Mouse (Mus musculus): Measurements from ENCODE around the gene Fstl1. TPM values are rescaled to one million over a fixed set of nuclear protein-coding genes. Genes with fewer than 3 reads are reported as not detected.

The Fstl1 gene
- polyA plus RNA-seq, 1 experiment from 2014 or later = 90.2 TPM

DNA sequence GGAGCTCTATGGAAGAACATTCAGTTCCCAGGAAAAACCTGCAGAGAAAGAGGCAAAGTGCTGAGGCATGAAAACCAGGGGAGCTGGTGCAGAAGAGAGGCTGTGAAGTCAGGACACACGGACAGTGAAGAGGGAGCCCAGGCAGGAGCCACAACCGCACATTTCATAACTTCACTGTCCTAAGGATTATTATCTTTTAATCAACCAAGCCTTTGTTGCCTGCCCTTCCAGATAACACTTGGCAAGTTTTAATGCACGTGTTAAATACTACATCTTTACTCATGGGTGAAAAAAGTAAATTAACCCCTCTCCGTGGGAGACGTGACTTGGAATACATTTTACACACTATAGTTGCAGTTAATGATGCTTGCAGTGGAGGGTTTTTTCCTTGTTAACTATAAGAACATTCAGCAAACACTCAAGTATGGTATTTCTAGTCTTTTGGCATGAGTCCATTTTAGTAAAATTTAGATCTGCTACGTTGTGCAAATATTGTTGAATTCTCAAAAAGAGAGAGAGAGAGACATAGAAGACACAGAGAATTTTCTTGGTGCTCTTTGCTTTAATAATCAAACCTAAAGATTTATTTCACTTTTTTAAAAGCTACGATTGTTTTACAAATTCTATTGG, 3.1 kb downstream of the Fstl1 start:
- H3K4me1 ChIP-seq (ENCODE audit: control insufficient read depth, insufficient read depth, low read length) = peaks cover 4% of the 10 kb centered on the region; the same call in 1 of the 2 replicates
- H3K27ac ChIP-seq (ENCODE audit: low read depth, low read length) = no peak overlapping the region
- H3K4me3 ChIP-seq (ENCODE audit: low read depth, low read length) = no peak overlapping the region
- no peak overlapping the region for H3K4me2 ChIP-seq (ENCODE audit: low read length)
- 60% methylated on average over 7 of the region's 7 CpGs for WGBS
- H3K9ac ChIP-seq (ENCODE audit: low read length) = no peak overlapping the region
- ATAC-seq (no peak), DNase-seq (ENCODE audit: low spot score) (no peak)
- H3K27me3 ChIP-seq (replicated peaks; ENCODE audit: control insufficient read depth, insufficient read depth, low read length) = no peaks in the 10 kb centered on the region
- no peaks in the 10 kb centered on the region for H3K9me3 ChIP-seq (replicated peaks; ENCODE audit: control insufficient read depth, low read length)
- no peaks in the 10 kb centered on the region for H3K36me3 ChIP-seq (ENCODE audit: control insufficient read depth, insufficient read depth, low read length)

DNA sequence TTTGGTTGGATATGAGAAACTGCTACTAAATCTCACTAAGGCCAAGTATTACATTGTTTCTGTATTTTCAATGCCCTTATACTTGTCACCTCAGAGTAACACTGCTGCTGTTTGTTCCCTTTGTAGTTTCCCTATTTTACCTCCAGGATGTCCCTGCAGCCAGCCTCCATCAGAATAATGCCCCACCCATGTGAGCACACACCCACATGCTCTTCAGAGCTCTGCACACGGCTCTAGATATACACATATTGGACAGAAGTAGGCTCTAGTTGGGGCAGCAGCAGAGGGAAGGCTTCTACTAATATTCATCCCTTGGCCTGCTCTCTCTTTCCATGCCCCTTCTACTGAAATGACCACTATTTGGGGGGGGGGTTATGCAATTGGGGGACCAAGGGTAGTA, 3.7 kb downstream of the Fstl1 start:
- H3K27me3 ChIP-seq (replicated peaks; ENCODE audit: control insufficient read depth, insufficient read depth, low read length) = no peaks in the 10 kb centered on the region
- 70% methylated on average over 1 of the region's 1 CpGs for WGBS
- H3K36me3 ChIP-seq (ENCODE audit: control insufficient read depth, insufficient read depth, low read length) = no peaks in the 10 kb centered on the region
- H3K4me3 ChIP-seq (ENCODE audit: low read depth, low read length) = no peak overlapping the region
- DNase-seq (ENCODE audit: low spot score) (no peak), ATAC-seq (no peak)
- no peak overlapping the region for H3K4me2 ChIP-seq (ENCODE audit: low read length)
- no peak overlapping the region for H3K9ac ChIP-seq (ENCODE audit: low read length)
- H3K27ac ChIP-seq (ENCODE audit: low read depth, low read length) = no peak overlapping the region
- no peaks in the 10 kb centered on the region for H3K9me3 ChIP-seq (replicated peaks; ENCODE audit: control insufficient read depth, low read length)
- peaks cover 4% of the 10 kb centered on the region; the same call in 1 of the 2 replicates for H3K4me1 ChIP-seq (ENCODE audit: control insufficient read depth, insufficient read depth, low read length)

DNA sequence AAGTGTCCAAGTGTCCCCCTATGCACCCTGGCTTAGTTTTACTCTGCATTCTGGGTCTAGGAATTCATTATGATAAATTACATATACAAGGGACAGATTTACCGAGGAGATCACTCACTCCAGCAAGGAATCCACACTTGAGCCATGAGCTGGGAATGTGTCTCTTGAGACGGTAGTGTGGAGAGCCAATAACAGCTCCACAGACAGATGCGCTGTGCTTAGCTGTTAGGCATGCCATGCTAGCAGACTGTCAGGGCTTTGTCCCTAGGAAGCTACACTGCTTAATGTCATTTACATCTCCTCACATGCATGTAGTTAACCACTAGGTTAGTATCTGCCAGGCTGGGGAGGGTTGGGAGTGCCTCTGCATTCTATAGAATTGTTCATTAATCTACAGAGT, 4.2 kb downstream of the Fstl1 start:
- 70% methylated on average over 3 of the region's 3 CpGs for WGBS
- Histone ChIP-seq H3K9me3 (replicated peaks; ENCODE audit: control insufficient read depth, low read length) (no peaks in the 10 kb centered on the region), H3K4me3 (ENCODE audit: low read depth, low read length) (no peak overlapping the region), H3K4me2 (ENCODE audit: low read length) (no peak overlapping the region), H3K27me3 (replicated peaks; ENCODE audit: control insufficient read depth, insufficient read depth, low read length) (no peaks in the 10 kb centered on the region), H3K36me3 (ENCODE audit: control insufficient read depth, insufficient read depth, low read length) (no peaks in the 10 kb centered on the region), H3K4me1 (ENCODE audit: control insufficient read depth, insufficient read depth, low read length) (peaks cover 4% of the 10 kb centered on the region; the same call in 1 of the 2 replicates), H3K9ac (ENCODE audit: low read length) (no peak overlapping the region), H3K27ac (ENCODE audit: low read depth, low read length) (peak overlapping the region; percentile 14; the same call in 1 of the 2 replicates)
- no peak for ATAC-seq
- DNase-seq (ENCODE audit: low spot score) = peak; percentile 35

DNA sequence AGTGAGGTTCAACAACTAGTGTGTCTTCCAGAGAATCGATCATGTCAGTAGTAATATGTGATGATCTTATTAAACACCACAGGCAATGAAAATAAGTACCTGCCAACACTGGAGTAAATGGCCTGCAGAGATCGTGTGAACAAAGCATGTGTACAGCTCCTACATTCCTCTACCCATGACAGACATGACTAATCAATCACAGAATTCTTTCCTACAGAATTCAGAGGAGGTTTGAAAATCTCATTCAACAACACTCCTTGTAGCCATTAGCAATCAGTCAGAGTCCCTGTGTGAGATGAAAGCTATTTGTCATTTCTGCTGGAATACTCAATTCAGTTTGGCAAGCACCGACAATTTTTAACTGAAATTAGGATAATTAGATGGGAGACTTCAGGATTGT, 7.9 kb downstream of the Fstl1 start:
- Histone ChIP-seq H3K4me3 (ENCODE audit: low read depth, low read length) (no peak overlapping the region), H3K4me1 (ENCODE audit: control insufficient read depth, insufficient read depth, low read length) (peaks cover 21% of the 10 kb centered on the region), H3K27ac (ENCODE audit: low read depth, low read length) (no peak overlapping the region), H3K27me3 (replicated peaks; ENCODE audit: control insufficient read depth, insufficient read depth, low read length) (no peaks in the 10 kb centered on the region), H3K36me3 (ENCODE audit: control insufficient read depth, insufficient read depth, low read length) (no peaks in the 10 kb centered on the region), H3K4me2 (ENCODE audit: low read length) (no peak overlapping the region), H3K9me3 (replicated peaks; ENCODE audit: control insufficient read depth, low read length) (no peaks in the 10 kb centered on the region), H3K9ac (ENCODE audit: low read length) (no peak overlapping the region)
- ATAC-seq (no peak), DNase-seq (ENCODE audit: low spot score) (no peak)
- 76% methylated on average over 3 of the region's 3 CpGs for WGBS

DNA sequence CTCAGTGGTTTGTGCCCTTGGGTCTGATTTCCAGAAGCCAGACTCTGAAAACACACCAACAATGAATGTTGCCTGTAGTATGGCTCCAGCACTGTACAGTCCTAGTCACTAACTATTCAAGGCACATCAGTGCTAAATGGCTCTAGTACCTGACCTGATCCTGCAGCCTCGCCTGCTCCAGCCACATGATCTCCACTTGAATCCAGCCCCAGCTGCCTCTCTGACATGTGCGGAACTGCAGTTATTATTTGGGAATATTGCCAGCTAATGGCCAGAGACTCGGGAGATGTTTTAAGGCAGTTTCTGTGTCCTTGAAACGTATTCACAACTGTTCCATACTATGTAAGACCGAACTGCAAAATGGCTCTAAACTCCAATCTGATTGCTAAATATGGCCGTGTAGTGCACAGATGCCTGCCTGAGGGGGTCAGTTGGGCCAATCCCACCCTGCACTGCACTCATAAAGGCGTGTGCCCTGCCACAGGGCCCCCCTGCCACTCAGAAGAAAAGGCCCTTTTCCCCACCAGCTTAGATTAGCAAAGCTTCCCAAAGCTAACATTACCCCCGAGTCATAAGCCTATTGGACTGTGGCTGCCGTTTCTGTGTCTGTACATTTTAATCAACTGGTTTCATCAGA, 11.0 kb downstream of the Fstl1 start:
- ATAC-seq (peak; percentile 31), DNase-seq (ENCODE audit: low spot score) (peak; percentile 41)
- Histone ChIP-seq H3K27ac (ENCODE audit: low read depth, low read length) (peak overlapping the region; percentile 74), H3K9me3 (replicated peaks; ENCODE audit: control insufficient read depth, low read length) (no peaks in the 10 kb centered on the region), H3K9ac (ENCODE audit: low read length) (peak overlapping the region; percentile 9; the same call in 1 of the 2 replicates), H3K36me3 (ENCODE audit: control insufficient read depth, insufficient read depth, low read length) (no peaks in the 10 kb centered on the region), H3K4me3 (ENCODE audit: low read depth, low read length) (no peak overlapping the region), H3K4me1 (ENCODE audit: control insufficient read depth, insufficient read depth, low read length) (peaks cover 23% of the 10 kb centered on the region), H3K27me3 (replicated peaks; ENCODE audit: control insufficient read depth, insufficient read depth, low read length) (no peaks in the 10 kb centered on the region), H3K4me2 (ENCODE audit: low read length) (peak overlapping the region; percentile 15)
- 26% methylated on average over 9 of the region's 9 CpGs for WGBS

DNA sequence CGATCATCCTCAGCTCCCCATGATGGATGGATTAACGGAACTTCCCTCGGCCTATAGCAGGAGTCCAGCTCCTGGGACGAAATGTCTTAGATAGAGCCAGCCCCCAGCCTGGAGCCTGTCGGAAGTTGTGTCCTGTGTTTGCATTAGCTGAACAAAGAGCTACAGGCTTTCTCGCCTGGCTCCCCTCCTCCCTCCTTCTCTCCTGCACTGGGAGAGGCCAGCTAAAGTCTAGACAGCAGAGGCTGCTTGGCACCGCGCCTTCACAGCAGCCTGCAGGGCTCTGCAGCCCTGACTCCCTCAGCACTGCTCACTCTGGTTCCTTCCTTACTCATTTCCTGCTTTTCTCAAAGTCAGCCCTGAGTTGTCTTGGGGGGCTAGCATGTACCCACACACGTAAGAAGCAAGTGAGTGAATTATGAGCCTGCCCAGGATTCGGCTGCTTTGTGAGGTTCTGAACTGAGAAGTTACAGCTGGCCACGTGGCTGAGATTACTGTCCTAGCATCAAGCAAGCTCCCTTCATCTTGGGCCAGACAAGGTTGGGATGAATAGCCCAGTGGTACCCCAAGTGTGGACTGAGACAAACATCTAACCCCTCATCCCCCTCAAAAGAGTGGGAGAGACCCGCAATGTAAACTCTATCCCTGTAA, 11.8 kb downstream of the Fstl1 start:
- Histone ChIP-seq H3K4me1 (ENCODE audit: control insufficient read depth, insufficient read depth, low read length) (peaks cover 23% of the 10 kb centered on the region), H3K27me3 (replicated peaks; ENCODE audit: control insufficient read depth, insufficient read depth, low read length) (no peaks in the 10 kb centered on the region), H3K4me2 (ENCODE audit: low read length) (peak overlapping the region; percentile 15), H3K9me3 (replicated peaks; ENCODE audit: control insufficient read depth, low read length) (no peaks in the 10 kb centered on the region), H3K4me3 (ENCODE audit: low read depth, low read length) (no peak overlapping the region), H3K36me3 (ENCODE audit: control insufficient read depth, insufficient read depth, low read length) (no peaks in the 10 kb centered on the region), H3K9ac (ENCODE audit: low read length) (0 out of 2 replicates have a peak overlapping the region, but pooled peaks have one; percentile 9), H3K27ac (ENCODE audit: low read depth, low read length) (peak overlapping the region; percentile 74)
- peak; percentile 95 for ATAC-seq
- peak; percentile 93 for DNase-seq (ENCODE audit: low spot score)
- WGBS = 14% methylated on average over 12 of the region's 12 CpGs

DNA sequence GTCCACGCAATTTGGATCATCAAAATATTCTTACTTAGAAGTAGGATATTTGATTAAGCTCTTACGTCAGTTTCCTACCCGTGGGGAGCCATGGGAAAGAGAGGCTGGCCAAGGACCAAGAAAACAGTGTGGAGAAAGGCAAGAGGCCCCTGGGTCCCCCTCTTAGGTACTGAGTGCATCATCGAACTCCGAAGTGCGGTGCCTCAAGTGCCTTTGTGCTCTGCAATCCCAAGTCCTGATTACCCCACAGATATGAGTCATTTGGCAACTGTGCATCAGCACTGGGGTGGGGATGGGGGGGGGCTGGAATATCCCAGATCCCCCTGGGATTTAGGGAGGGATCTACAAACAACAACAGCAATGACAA, 12.3 kb downstream of the Fstl1 start:
- H3K27ac ChIP-seq (ENCODE audit: low read depth, low read length) = peak overlapping the region; percentile 74; the same call in 1 of the 2 replicates
- peaks cover 23% of the 10 kb centered on the region for H3K4me1 ChIP-seq (ENCODE audit: control insufficient read depth, insufficient read depth, low read length)
- H3K27me3 ChIP-seq (replicated peaks; ENCODE audit: control insufficient read depth, insufficient read depth, low read length) = no peaks in the 10 kb centered on the region
- H3K36me3 ChIP-seq (ENCODE audit: control insufficient read depth, insufficient read depth, low read length) = no peaks in the 10 kb centered on the region
- no peak overlapping the region for H3K4me3 ChIP-seq (ENCODE audit: low read depth, low read length)
- no peak overlapping the region for H3K9ac ChIP-seq (ENCODE audit: low read length)
- ATAC-seq (peak; percentile 18), DNase-seq (ENCODE audit: low spot score) (peak; percentile 42)
- WGBS = 48% methylated on average over 6 of the region's 6 CpGs
- no peaks in the 10 kb centered on the region for H3K9me3 ChIP-seq (replicated peaks; ENCODE audit: control insufficient read depth, low read length)
- 0 out of 2 replicates have a peak overlapping the region, but pooled peaks have one; percentile 2 for H3K4me2 ChIP-seq (ENCODE audit: low read length)

DNA sequence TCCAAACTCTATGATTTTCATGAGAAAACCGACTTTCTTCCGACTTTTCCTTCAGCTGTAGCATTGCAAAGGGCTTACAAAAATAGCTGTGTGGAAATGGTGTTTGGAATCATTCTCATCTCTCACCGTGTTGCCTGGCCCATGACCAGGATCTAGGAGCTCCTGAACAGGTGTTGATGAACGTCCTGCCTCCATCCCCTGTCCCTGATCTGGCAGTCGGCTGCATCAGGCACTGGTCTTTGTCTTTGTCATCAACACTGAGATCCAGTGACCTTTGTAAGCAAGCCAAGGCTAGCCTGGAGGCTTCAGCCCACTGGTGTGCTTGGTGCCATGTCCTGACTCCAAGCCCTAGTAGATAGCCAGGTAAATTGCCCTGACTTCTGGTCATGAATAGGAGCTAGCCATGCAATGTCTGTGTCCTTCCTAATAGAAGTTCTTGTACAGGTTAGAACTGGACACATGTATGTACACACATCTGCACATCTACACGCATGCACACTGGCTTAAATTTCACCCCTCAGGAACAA, 12.8 kb downstream of the Fstl1 start:
- H3K36me3 ChIP-seq (ENCODE audit: control insufficient read depth, insufficient read depth, low read length) = no peaks in the 10 kb centered on the region
- no peak overlapping the region for H3K4me2 ChIP-seq (ENCODE audit: low read length)
- WGBS = 84% methylated on average over 6 of the region's 6 CpGs
- no peaks in the 10 kb centered on the region for H3K9me3 ChIP-seq (replicated peaks; ENCODE audit: control insufficient read depth, low read length)
- no peak for DNase-seq (ENCODE audit: low spot score)
- no peaks in the 10 kb centered on the region for H3K27me3 ChIP-seq (replicated peaks; ENCODE audit: control insufficient read depth, insufficient read depth, low read length)
- no peak for ATAC-seq
- peaks cover 23% of the 10 kb centered on the region for H3K4me1 ChIP-seq (ENCODE audit: control insufficient read depth, insufficient read depth, low read length)
- H3K9ac ChIP-seq (ENCODE audit: low read length) = no peak overlapping the region
- H3K4me3 ChIP-seq (ENCODE audit: low read depth, low read length) = no peak overlapping the region
- H3K27ac ChIP-seq (ENCODE audit: low read depth, low read length) = no peak overlapping the region
